Mouse (Mus musculus) lung, adult 18-20 months (tissue): ENCODE results near the gene Rcc2.

Experiments
- DNase-seq, 2 experiments: peaks; one replicate each; pipeline ENCODE4 v3.0.0; 2022; ENCODE audit warnings: mixed read lengths in 2 of 2

Gene Rcc2

DNA sequence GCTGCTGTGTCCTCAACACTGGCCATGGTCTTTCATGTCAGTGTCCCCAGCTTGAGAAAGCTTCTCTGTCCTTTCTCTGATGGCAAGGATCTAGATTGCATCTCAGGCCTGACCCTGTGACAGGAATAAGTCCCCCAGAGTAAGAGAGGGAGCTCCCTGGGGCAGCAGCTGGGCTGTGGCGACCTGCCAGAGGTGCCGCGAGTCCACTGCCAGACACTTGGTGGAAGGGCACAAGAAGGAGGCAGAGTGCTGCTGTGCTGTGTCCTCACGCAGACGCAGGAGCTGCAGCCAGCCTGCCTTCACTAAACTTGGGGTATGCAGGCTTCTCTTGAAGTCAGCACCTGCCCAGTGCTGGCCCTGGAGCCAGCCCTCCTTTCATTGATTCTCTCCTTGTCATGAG, 11.0 kb downstream of the Rcc2 start:
- no peak for DNase-seq

GRCm38 (mm10) chr4:140713480-140714365, 13.4 kb downstream of the Rcc2 start:
- peak; percentile 90 to 93 for DNase-seq

DNA sequence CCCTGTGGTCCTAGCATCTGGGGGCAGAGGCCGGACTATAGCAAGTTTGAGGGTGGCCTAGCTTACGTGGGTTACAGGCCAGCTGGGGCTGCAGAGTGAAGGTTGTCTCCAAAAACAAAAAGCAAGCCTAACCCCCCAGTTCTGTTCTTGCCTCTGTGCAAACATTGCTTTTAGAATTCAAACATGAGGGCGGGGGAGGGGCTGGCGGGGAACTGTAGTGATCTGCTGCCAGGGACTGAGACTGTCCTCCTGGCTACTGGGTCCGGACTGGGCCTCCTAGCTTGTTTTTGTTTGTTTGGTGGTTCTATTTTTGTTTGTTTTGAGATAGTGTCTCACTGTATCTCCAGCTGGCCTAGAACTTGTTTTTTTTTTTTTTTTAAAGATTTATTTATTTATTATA, 14.2 kb downstream of the Rcc2 start:
- DNase-seq = no peak

GRCm38 (mm10) chr4:140716994-140717393, 16.7 kb downstream of the Rcc2 start:
- no peak for DNase-seq

GRCm38 (mm10) chr4:140718436-140718835, 18.1 kb downstream of the Rcc2 start:
- no peak for DNase-seq

- no peak for DNase-seq
Measured at GRCm38 (mm10) chr4:140720091-140720490, 19.8 kb downstream of the Rcc2 start.

- no peak for DNase-seq
Measured at GRCm38 (mm10) chr4:140721968-140722490, 21.7 kb downstream of the Rcc2 start.

- DNase-seq = no peak
Measured at GRCm38 (mm10) chr4:140722710-140723109, 22.4 kb downstream of the Rcc2 start.

GRCm38 (mm10) chr4:140723192-140723591, 22.9 kb downstream of the Rcc2 start:
- no peak for DNase-seq

DNA sequence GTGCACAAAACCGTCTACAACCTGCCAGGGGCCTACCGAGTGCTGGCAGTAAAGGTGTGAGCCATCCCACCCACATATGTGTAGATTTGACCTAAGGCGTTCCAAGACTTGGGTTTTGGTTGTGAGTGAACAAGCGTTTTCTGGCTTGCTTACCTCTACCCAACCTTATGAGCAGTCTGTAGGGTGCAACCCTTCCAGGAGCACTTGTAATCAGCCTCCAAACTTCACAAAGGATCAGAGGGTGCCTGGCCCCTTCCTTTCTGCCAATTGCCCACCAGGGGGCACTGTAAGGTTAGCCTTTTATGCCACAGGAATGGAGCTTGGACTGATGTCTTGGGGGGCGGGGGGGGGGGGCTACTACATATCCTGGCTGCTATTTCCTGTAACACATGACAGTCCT, 23.5 kb downstream of the Rcc2 start:
- DNase-seq = no peak

DNA sequence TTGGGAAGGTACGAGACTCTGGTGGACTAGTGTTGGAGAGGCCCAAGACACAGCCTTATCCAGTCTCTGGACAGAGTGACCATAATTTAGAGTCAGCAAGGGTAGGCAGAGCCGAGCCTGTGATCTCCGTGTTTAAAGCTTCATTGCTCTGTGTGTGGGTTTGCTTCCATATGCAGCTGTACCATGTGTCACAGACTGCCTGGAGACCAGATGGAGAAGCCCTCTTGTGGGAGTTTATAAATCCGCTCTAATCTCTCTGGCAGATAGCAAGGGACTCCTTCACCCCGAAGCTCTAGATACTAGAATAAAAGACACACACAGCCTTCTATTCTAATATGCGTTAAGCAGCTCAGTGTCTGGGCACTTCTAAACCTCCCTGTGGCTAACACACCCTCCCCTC, 24.4 kb downstream of the Rcc2 start:
- DNase-seq = no peak

- no peak for DNase-seq
Measured at GRCm38 (mm10) chr4:140726907-140727306, 26.6 kb downstream of the Rcc2 start.

- DNase-seq = no peak
Measured at GRCm38 (mm10) chr4:140731654-140732053, 31.3 kb downstream of the Rcc2 start.

- no peak for DNase-seq
Measured at GRCm38 (mm10) chr4:140732871-140733270, 32.5 kb downstream of the Rcc2 start.

- no peak for DNase-seq
Measured at GRCm38 (mm10) chr4:140740655-140741054, 40.3 kb downstream of the Rcc2 start.

DNA sequence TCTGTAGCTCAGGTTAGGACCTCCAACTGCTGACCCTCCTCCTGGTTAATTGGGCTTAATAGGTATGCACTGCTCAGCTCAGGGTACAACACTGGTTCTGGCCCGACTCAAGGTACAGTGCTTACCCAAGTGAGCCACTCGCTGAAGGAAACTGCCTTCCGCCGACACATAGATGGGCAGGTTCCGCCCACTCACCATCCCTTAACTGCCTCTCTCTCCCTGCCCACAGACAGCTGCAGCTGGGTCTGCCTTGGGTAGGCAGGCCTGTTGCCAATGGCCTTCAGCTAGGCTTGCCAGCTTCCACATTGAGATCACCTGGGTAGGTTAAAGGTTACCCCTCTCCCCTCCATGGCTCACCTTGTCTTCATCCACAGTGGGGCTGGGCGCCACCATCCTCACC, 41.1 kb downstream of the Rcc2 start:
- no peak for DNase-seq

DNA sequence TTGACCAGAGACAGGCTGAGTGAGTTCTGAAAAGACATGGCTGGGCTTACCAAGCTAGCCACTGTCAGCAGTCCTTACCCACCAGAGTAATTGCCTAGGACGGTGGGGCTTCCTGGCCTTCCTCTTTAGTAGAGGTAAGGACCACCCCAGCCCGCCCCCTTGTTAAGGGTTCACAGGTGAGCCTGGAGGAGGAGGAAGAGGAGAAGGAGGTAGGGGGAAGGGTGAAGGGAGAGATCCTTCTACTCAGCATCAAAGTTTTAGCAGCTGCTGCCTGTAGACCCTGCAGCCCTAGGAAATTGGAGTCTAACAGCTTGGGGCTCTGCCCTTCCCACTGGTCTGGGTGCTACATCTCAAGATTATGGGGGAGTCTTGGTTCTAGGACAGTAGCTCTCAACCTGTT, 42.2 kb downstream of the Rcc2 start, which contains the start of gene Padi6:
TSS of gene Padi6 (minus strand) at position 101 of the 400 bp plus-strand sequence.
- no peak for DNase-seq

- DNase-seq = no peak
Measured at GRCm38 (mm10) chr4:140743086-140743485, 42.7 kb downstream of the Rcc2 start.

GRCm38 (mm10) chr4:140744654-140745053, 44.3 kb downstream of the Rcc2 start:
- DNase-seq = peak in 1 of 2 experiments; percentile 45

DNA sequence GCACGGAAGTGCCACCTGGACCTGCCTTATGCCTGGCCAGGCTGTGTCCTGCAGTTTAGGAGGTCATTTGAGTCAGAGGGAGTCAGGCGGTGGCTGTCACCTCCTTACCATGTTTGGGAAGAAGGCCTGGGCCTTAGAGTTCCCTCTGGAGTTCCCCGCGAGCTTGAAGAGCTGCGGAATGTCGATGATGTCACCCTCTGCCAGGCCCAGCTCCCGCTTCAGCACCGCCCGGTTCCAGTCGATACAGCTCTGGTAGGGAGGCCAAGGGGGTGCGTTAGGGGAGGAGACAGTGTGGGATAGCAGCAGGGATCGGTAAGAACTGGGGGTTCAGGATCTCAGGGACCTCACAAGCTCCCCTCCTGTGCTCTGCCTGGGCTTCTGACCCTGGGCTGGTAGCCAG, 47.6 kb downstream of the Rcc2 start:
- no peak for DNase-seq

DNA sequence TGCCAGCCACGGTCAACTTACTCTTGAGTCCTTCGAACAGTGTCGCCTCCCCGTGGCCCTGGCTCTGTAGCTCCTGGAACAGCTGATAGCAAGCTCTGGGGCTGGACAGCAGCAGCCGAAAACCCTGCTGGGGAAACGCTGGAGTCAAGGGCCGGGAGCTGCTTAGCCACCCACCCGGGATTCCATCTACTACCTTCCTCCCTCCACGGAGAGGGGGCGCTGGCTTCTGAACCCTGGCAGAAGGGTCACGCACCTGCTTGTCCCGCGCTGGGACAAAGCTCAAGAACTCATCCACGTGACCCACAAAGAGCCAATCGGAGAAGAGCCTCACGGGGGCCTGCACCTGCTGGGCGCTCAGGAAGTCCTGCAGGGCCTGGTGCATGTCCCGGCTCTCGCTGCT, 50.0 kb downstream of the Rcc2 start:
- DNase-seq = peak; percentile 50 to 60

- DNase-seq = no peak
Measured at GRCm38 (mm10) chr4:140753366-140753765, 53.0 kb downstream of the Rcc2 start.

DNA sequence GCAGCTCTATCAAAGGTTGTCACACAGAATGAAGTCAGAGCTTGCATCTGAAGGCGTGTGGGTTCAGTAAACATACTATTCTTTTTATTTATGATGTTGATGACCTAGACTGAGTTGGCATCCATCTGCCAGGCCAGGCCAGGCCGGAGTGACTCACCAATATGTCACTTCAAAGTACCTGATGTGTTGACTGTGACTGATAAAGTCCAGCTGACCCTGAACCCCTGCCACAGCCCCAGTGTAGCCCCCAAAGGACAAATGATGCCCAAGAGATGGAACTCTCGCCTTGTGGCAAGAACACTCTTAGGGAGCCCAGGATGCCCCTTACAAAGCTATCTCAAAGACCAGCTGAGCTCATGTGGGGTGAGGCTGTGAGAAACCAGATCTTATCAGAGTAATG, 55.5 kb downstream of the Rcc2 start:
- no peak for DNase-seq

- DNase-seq = no peak
Measured at GRCm38 (mm10) chr4:140761601-140762000, 61.3 kb downstream of the Rcc2 start.
